Mouse (Mus musculus) midbrain, embryonic 15.5 days (tissue): ENCODE data around the gene Ddx58. TPM values are rescaled to one million over a fixed set of nuclear protein-coding genes. Genes with fewer than 3 reads are reported as not detected.
A peak's percentile ranks its signal among the peaks of the same experiment; 100 is the strongest.

ENCODE experiments used
- ATAC-seq: fragments of 200-750 bp; cut with Nextera tagmentation; replicated peaks from 2 replicates; pipeline ENCODE4 v1.8.0; 2017; ENCODE audit warnings: moderate TSS enrichment
- H3K27ac ChIP-seq: fragments of 300-500 bp; sonication (generic); 2 replicates; pipeline ENCODE4 v1.5.1; 2015; ENCODE audit warnings: mild to moderate bottlenecking, inconsistent platforms
- H3K27me3 ChIP-seq: fragments of 300-500 bp; sonication (generic); replicated peaks from 2 replicates; pipeline ENCODE4 v1.6.1; 2015; ENCODE audit warnings: inconsistent platforms
- H3K36me3 ChIP-seq: fragments of 300-500 bp; sonication (generic); replicated peaks from 2 replicates; pipeline ENCODE4 v1.6.1; 2015; ENCODE audit warnings: inconsistent platforms
- H3K4me1 ChIP-seq: fragments of 300-500 bp; sonication (generic); 2 replicates; pipeline ENCODE4 v1.6.1; 2015; ENCODE audit warnings: inconsistent platforms
- H3K4me2 ChIP-seq: fragments of 300-500 bp; sonication (generic); 2 replicates; pipeline ENCODE4 v1.6.1; 2015; ENCODE audit warnings: inconsistent platforms, mild to moderate bottlenecking, moderate library complexity
- H3K4me3 ChIP-seq: fragments of 300-500 bp; sonication (generic); 2 replicates; pipeline ENCODE4 v1.5.1; 2015; ENCODE audit warnings: mild to moderate bottlenecking, inconsistent platforms
- H3K9ac ChIP-seq: fragments of 300-500 bp; sonication (generic); 2 replicates; pipeline ENCODE4 v1.6.1; 2015; ENCODE audit warnings: mild to moderate bottlenecking, inconsistent platforms
- H3K9me3 ChIP-seq: fragments of 300-500 bp; sonication (generic); 2 replicates; pipeline ENCODE4 v1.6.1; 2016; ENCODE audit warnings: inconsistent platforms
- WGBS: fragments of 180-500 bp; shearing (Covaris S2); methylation state at CpG from one replicate; pipeline ENCODE4 v1.1.7; 2015; ENCODE audit warnings: mixed read lengths; 5-methylcytosine and 5-hydroxymethylcytosine counted together
- polyA plus RNA-seq: library from polyadenylated mRNA; unstranded; fragments of >200 nt; fragmentation: Nextera tagmentation; extraction: Ambion mirVana; gene quantifications from 2 replicates; pipeline ENCODE4 v1.2.1, GENCODE M21; 2015

The Ddx58 gene
- 2.6 and 4.2 TPM in 2 replicates for polyA plus RNA-seq

DNA sequence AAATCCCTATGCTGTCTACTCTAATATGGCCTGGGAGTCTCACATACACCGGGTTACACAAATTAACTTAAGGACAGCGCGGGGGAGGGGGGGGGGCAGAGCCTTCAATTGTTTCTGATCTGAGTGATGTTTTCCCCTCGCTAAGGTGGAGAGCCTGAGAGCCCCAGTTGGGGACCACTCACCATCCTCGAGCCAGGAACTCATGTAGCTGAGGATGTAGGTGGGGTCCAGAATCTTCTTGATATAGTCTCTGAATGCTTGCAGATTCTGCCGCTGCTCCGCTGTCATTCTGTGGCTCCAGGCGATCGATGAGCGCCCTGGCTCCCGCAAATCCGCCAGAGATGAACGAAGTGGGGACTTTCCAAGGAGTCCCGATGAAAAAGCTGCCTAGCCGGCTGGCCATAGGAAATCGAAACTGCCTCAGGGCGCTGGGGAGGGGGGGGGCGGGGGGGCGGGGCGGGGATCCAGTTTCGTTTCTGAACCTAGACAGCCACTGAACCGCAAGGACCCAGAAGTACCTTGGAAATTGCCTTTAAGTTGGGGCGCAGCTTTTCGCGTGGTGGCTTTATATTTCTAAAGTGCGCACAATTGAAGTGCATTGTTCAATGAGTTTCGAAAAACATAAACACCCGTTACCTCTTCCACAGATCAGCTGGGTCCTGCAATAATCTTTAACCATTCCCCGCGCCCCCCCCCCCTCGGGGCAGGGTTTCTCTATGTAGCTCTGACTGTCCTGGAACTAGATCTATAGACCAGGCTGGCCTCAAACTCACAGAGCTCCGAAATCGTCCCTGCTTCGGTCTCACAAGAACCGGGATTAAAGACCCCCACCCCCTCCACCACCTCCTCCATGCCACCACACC, at the start of gene Ddx58:
TSS of gene Ddx58 (minus strand) at position 420 of the 863 bp plus-strand sequence.
- Histone ChIP-seq H3K27ac (no peak within 1 kb of the TSS), H3K36me3 (no peaks in the 10 kb centered on the region), H3K4me3 (peak within 1 kb of the TSS; percentile 45), H3K27me3 (peaks cover 6% of the 10 kb centered on the region), H3K4me1 (peaks cover 11% of the 10 kb centered on the region), H3K4me2 (peak within 1 kb of the TSS; percentile 79), H3K9me3 (no peaks in the 10 kb centered on the region), H3K9ac (peak within 1 kb of the TSS; percentile 40)
- ATAC-seq, result peak; percentile 71
- WGBS, result 4% methylated on average over 34 of the region's 35 CpGs

DNA sequence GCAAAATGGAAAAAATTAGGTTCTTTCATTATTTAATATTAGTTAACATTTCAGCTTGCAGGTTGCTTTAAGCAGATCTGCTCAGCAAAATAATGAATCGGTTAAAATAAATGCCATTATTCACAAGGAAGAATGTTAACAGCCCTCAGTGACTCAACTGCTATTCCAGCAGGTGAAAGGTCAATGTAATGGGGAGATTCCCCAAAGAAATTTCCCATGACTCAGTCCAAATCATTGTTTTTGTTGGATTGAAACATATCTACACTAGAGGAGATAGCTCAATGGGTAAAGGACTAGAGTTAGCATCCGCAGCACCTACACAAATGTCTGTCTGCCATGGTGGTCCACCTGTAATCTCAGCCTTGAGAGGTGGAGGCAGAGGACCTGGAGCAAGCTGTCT, 49.4 kb upstream of the Ddx58 start:
- no peaks in the 10 kb centered on the region for H3K27me3 ChIP-seq
- no peak overlapping the region for H3K4me3 ChIP-seq
- no peak for ATAC-seq
- H3K4me1 ChIP-seq, result no peaks in the 10 kb centered on the region
- no peak overlapping the region for H3K4me2 ChIP-seq
- 87% methylated on average over 2 of the region's 2 CpGs for WGBS
- H3K9ac ChIP-seq, result no peak overlapping the region
- H3K9me3 ChIP-seq, result no peaks in the 10 kb centered on the region
- H3K36me3 ChIP-seq, result no peaks in the 10 kb centered on the region
- H3K27ac ChIP-seq, result no peak overlapping the region

DNA sequence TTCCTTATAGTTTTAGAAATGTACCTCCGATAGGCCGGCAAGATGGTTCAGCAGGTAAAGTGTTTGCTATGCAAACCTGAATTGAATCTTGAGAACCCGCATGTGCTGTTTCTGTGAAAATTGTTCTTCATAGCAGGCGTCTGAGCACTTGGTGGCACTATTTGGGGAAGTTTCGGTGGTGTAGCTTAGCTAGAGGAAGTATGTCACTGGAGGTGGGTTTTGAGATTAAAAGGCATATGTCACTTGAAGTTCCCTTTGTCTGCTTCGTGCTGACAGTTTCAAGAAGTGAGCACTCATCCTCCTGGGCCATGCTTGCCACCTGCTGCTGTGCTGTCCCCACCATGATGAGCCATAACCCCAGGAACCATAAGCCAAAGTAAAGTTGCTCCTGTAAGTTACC, 47.8 kb upstream of the Ddx58 start:
- no peak overlapping the region for H3K9ac ChIP-seq
- WGBS, result 78% methylated on average over 6 of the region's 6 CpGs
- no peaks in the 10 kb centered on the region for H3K36me3 ChIP-seq
- no peaks in the 10 kb centered on the region for H3K9me3 ChIP-seq
- H3K27ac ChIP-seq, result no peak overlapping the region
- H3K27me3 ChIP-seq, result no peaks in the 10 kb centered on the region
- no peaks in the 10 kb centered on the region for H3K4me1 ChIP-seq
- H3K4me2 ChIP-seq, result no peak overlapping the region
- no peak overlapping the region for H3K4me3 ChIP-seq
- no peak for ATAC-seq

DNA sequence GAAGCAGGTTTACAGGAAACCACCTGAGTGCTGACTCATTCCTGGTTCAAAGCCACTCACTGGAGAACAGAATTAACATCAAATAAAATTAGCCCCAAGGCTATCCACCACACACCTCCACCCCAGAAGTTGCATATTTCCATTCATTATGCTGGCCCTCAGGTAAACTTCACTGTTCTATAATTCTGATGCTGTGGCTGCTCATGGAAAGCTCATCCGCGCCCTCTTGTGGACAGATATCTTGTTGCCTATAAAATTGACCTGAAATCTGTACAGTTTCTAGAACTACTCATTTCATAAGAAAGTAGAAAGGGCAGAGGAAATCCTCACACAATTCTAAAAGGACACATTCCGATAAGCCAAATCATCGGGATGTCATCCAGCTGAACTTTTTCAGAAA, 46.0 kb upstream of the Ddx58 start:
- Histone ChIP-seq H3K27ac (no peak overlapping the region), H3K4me2 (no peak overlapping the region), H3K9ac (no peak overlapping the region), H3K4me1 (no peaks in the 10 kb centered on the region), H3K36me3 (no peaks in the 10 kb centered on the region), H3K27me3 (no peaks in the 10 kb centered on the region), H3K9me3 (no peaks in the 10 kb centered on the region), H3K4me3 (no peak overlapping the region)
- 20% methylated on average over 4 of the region's 4 CpGs for WGBS
- ATAC-seq, result no peak

DNA sequence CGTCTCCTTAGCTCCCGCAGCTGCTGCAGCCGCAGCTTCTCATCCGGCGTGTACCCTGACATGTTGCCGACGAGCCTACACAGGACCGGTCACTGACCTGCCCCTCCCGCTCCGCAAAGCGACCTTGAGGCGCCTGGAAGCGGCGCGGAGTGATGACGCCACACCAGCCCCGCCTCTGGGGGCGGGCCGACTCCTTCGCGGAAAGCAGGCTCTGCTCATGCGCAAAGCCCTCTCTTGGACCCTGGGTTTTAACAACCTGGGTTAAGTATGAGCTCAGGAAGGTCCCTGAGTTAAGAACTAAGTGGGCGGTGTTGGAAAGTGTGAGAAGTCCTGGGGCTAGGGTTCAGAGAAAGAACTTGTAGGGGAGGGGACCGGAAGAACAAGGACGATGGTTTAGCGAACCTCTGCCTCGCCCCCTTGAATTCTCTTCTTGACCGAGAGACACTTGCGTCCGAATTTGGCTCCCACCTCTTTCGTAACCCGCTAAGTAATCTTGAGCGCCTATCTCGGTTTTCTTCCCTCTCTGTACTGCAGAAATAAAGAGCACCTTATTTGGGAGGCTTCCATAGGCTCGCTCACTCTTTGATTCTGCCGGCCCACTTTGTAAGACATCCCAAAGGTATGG, 39.8 kb upstream of the Ddx58 start, which contains the start of gene Ndufb6:
TSS of gene Ndufb6 (minus strand) at position 146 of the 625 bp plus-strand sequence.
- Histone ChIP-seq H3K9ac (peak within 1 kb of the TSS; percentile 95), H3K4me2 (peak within 1 kb of the TSS; percentile 89), H3K36me3 (peaks cover 3% of the 10 kb centered on the region; the same call in 1 of the 2 replicates), H3K9me3 (no peaks in the 10 kb centered on the region), H3K27me3 (no peaks in the 10 kb centered on the region), H3K4me1 (peaks cover 12% of the 10 kb centered on the region), H3K27ac (peak within 1 kb of the TSS; percentile 69), H3K4me3 (peak within 1 kb of the TSS; percentile 99)
- peak; percentile 95 for ATAC-seq
- WGBS, result under 1% methylated on average over 36 of the region's 36 CpGs

DNA sequence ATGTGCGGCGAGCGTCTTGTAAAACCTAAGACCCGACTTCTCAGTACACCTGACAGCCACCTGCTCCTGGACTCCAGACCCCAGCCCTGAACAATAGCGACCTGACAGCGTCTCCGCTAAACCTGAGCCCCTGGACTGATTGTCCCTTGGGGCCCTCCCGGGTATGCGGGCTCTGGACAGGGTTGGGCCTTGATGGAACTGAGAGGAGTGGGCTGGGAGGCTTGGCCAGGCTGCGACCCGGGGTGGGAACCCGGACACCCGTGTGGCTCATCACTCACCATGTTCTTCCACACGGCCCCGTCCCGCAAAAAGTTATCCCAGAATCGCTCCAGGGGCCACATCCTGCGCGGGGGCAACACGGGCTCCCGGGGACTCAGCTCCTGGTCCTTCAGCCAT, 39.2 kb upstream of the Ddx58 start:
- under 1% methylated on average over 21 of the region's 21 CpGs for WGBS
- H3K4me2 ChIP-seq, result peak overlapping the region; percentile 89
- H3K4me1 ChIP-seq, result peaks cover 12% of the 10 kb centered on the region
- peak overlapping the region; percentile 99 for H3K4me3 ChIP-seq
- peaks cover 3% of the 10 kb centered on the region; the same call in 1 of the 2 replicates for H3K36me3 ChIP-seq
- no peaks in the 10 kb centered on the region for H3K9me3 ChIP-seq
- peak overlapping the region; percentile 95 for H3K9ac ChIP-seq
- H3K27ac ChIP-seq, result peak overlapping the region; percentile 69; the same call in 1 of the 2 replicates
- ATAC-seq, result peak; percentile 84
- H3K27me3 ChIP-seq, result no peaks in the 10 kb centered on the region

DNA sequence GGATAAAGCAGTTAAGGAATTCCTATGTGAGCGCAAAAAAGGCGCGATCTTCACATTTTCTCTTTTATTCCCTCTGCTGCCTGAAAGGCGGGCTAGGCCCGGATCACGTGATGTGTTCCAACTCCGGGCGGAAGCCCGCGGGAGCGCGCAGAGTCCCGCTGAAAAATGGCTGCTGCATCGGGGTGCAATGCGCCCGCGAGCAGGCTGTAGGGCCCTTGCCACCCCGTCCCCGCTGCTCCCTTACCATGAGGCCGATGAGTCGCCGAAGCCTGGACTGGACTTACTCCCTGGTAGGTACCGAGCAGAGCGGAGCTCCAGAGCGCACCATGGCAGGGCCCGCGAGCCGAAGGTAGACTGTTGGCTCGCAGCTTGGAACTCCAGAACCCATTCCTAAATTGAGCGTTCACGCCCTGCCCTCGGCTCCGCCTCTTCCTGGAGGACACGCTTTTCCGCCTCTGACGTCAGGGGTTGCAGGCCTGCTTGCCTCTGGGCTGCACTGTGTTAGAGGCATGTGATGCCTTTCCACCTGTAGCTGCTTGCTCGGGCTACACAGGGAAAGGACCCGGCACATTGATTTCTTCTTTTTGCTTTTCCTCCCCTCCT, 29.9 kb upstream of the Ddx58 start, which contains the start of the genes Smim27 and Topors:
TSS of gene Smim27 (plus strand) at position 150 of the 603 bp plus-strand sequence.
TSS of gene Topors (minus strand) at position 421 of the 603 bp plus-strand sequence.
- H3K9me3 ChIP-seq, result no peaks in the 10 kb centered on the region
- peak within 1 kb of the TSS; percentile 97 for H3K27ac ChIP-seq
- peak within 1 kb of the TSS; percentile 89 for H3K4me2 ChIP-seq
- no peaks in the 10 kb centered on the region for H3K27me3 ChIP-seq
- peak within 1 kb of the TSS; percentile 84 for H3K9ac ChIP-seq
- H3K4me3 ChIP-seq, result peak within 1 kb of the TSS; percentile 88
- under 1% methylated on average over 38 of the region's 38 CpGs for WGBS
- peak; percentile 94 for ATAC-seq
- H3K36me3 ChIP-seq, result no peaks in the 10 kb centered on the region; the same call in 1 of the 2 replicates
- H3K4me1 ChIP-seq, result peaks cover 33% of the 10 kb centered on the region

DNA sequence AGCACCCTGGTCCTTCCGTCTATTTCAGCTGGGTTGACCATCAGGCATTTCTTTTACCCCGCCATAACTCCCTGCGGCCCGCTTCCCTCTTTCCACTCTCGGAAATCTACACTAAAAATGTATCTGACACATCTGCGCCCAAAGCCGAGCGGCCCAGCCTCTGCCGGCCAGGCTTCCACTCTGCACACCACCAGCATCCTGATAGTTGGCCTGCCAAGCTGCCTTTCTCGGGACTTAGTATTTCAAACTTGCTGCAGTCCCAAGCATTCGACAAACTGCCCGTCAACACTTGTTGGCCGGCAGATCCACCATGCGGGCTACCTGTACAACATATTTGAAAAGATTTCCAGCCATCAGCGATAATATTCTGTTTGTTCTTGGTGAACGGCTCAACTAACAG, 29.2 kb upstream of the Ddx58 start:
- H3K4me2 ChIP-seq, result peak overlapping the region; percentile 89
- peak overlapping the region; percentile 97 for H3K27ac ChIP-seq
- ATAC-seq, result peak; percentile 10
- peaks cover 33% of the 10 kb centered on the region for H3K4me1 ChIP-seq
- peak overlapping the region; percentile 84 for H3K9ac ChIP-seq
- no peaks in the 10 kb centered on the region for H3K36me3 ChIP-seq
- H3K4me3 ChIP-seq, result peak overlapping the region; percentile 88
- WGBS, result under 1% methylated on average over 16 of the region's 16 CpGs
- no peaks in the 10 kb centered on the region for H3K9me3 ChIP-seq
- H3K27me3 ChIP-seq, result no peaks in the 10 kb centered on the region

DNA sequence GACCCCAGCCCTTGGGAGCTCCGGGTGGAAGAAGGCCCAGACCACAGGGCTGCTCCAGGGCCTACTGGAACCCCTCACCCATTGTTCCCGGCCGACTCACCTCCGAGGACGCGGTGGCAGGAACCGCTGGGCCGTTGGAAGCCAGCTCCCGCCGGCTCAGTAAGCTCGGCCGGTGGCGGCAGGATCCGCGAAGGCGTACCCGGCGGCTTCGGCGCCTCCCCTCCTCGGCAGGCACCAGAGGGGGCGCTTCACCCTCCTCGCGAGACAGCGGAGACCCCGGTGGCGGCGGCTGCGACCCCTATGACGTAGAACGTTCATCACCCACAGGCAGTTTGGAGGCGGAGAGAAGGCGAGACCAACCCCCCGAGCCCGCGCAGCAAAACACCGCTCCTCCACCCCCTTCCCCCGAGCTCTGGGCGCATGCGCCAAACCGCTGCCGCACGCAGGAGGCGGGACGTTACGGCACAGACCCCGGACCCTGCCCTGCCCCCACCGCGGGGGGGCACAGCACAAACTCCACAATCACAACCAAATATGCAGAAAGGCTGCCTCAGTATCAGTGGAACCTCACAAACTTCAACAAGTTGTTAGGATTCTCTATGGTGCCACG, 28.7 kb upstream of the Ddx58 start:
- peak; percentile 85 for ATAC-seq
- no peaks in the 10 kb centered on the region for H3K27me3 ChIP-seq
- peak overlapping the region; percentile 89 for H3K4me2 ChIP-seq
- peak overlapping the region; percentile 88 for H3K4me3 ChIP-seq
- no peaks in the 10 kb centered on the region for H3K9me3 ChIP-seq
- H3K36me3 ChIP-seq, result no peaks in the 10 kb centered on the region
- H3K27ac ChIP-seq, result peak overlapping the region; percentile 97
- H3K9ac ChIP-seq, result peak overlapping the region; percentile 84
- under 1% methylated on average over 50 of the region's 50 CpGs for WGBS
- peaks cover 33% of the 10 kb centered on the region for H3K4me1 ChIP-seq

DNA sequence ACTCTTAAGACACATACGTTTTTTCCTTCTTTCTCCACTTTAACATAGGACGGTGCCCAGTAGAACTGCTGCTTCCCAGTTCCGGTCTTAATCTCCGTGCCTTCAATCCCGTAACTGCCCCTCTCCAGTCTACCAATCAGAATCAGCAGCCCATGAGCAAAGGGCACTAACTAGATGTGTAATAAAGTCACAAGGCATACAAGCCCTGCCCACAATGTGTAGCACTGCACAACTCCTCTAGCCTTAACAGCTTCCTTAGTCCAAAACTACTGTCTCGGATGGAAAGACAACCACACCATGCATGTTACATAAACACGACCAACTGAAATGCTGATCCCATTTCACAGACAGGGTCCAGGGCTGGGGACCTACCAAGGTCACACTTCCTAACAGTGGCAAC, 28.1 kb upstream of the Ddx58 start:
- Histone ChIP-seq H3K4me1 (peaks cover 33% of the 10 kb centered on the region), H3K4me3 (peak overlapping the region; percentile 88), H3K27ac (peak overlapping the region; percentile 97), H3K4me2 (peak overlapping the region; percentile 89), H3K36me3 (peaks cover 1% of the 10 kb centered on the region), H3K27me3 (no peaks in the 10 kb centered on the region), H3K9me3 (no peaks in the 10 kb centered on the region), H3K9ac (peak overlapping the region; percentile 84)
- no peak for ATAC-seq
- WGBS, result 68% methylated on average over 7 of the region's 7 CpGs

DNA sequence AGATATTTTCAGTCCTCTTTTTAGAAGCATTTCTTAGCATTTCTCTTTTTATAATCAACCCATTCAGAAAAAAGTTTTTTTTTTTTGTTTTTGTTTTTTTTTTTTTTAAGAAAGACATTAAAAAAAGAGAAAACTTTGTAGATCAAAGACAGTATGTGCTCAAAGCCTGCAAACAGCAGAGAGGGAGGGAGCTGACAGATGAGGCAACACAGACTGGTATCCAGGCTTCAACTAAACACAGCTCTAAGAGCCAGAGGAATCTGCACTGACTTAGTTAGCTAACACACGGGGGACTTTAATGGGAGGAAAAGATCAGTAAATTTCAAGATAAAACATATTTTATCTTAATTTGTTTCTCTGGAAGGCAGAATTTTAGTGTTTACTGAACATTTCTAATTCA, 24.7 kb upstream of the Ddx58 start:
- Histone ChIP-seq H3K4me1 (peaks cover 27% of the 10 kb centered on the region), H3K36me3 (peaks cover 29% of the 10 kb centered on the region), H3K27ac (no peak overlapping the region), H3K27me3 (no peaks in the 10 kb centered on the region), H3K4me2 (no peak overlapping the region), H3K4me3 (no peak overlapping the region), H3K9ac (no peak overlapping the region), H3K9me3 (no peaks in the 10 kb centered on the region)
- WGBS, result 82% methylated on average over 1 of the region's 1 CpGs
- ATAC-seq, result no peak
